Mouse (Mus musculus) midbrain, embryonic 11.5 days (tissue): ENCODE results near the gene Styk1. TPM values are rescaled to one million over a fixed set of nuclear protein-coding genes. Genes with fewer than 3 reads are reported as not detected.

Source experiments
- ATAC-seq: fragments of 200-750 bp; cut with Nextera tagmentation; 2 replicates; pipeline ENCODE4 v1.8.0; 2017; ENCODE audit warnings: moderate TSS enrichment, moderate library complexity; ENCODE audit not compliant: low FRiP score
- DNase-seq: peaks from one replicate; pipeline ENCODE4 v3.0.0; 2015; ENCODE audit warnings: low spot score; ENCODE audit errors: missing footprints
- H3K27ac ChIP-seq: fragments of 300-500 bp; sonication (generic); 2 replicates; pipeline ENCODE4 v1.5.1; 2014; ENCODE audit warnings: low read depth, low read length
- H3K27me3 ChIP-seq: fragments of 300-500 bp; sonication (generic); 2 replicates; pipeline ENCODE4 v1.6.1; 2014; ENCODE audit warnings: mild to moderate bottlenecking, low read length, moderate library complexity, mixed read lengths; ENCODE audit not compliant: control insufficient read depth, insufficient read depth
- H3K36me3 ChIP-seq: fragments of 300-500 bp; sonication (generic); 2 replicates; pipeline ENCODE4 v1.6.1; 2014; ENCODE audit warnings: mild to moderate bottlenecking, low read length, moderate library complexity, mixed read lengths; ENCODE audit not compliant: control insufficient read depth, insufficient read depth
- H3K4me1 ChIP-seq: fragments of 300-500 bp; sonication (generic); 2 replicates; pipeline ENCODE4 v1.6.1; 2014; ENCODE audit warnings: low read length; ENCODE audit not compliant: control insufficient read depth, insufficient read depth
- H3K4me2 ChIP-seq: fragments of 300-500 bp; sonication (generic); 2 replicates; pipeline ENCODE4 v1.6.1; 2014; ENCODE audit warnings: mild to moderate bottlenecking, moderate library complexity
- H3K4me3 ChIP-seq: fragments of 300-500 bp; sonication (generic); 2 replicates; pipeline ENCODE4 v1.5.1; 2014; ENCODE audit warnings: low read depth, low read length
- H3K9ac ChIP-seq: fragments of 300-500 bp; sonication (generic); 2 replicates; pipeline ENCODE4 v1.6.1; 2014; ENCODE audit warnings: low read length
- H3K9me3 ChIP-seq: fragments of 300-500 bp; sonication (generic); 2 replicates; pipeline ENCODE4 v1.6.1; 2016; ENCODE audit warnings: low read length; ENCODE audit not compliant: control insufficient read depth
- WGBS: fragments of 180-500 bp; shearing (Covaris S2); extraction: QIAGEN DNeasy Blood & Tissue Kit; methylation state at CpG from one replicate; pipeline ENCODE4 v1.1.7; 2014; 5-methylcytosine and 5-hydroxymethylcytosine counted together
- polyA plus RNA-seq: library from polyadenylated mRNA; unstranded; fragments of >200 nt; fragmentation: Nextera tagmentation; extraction: Ambion mirVana; gene quantifications from 2 replicates; pipeline ENCODE4 v1.2.1, GENCODE M21; 2014

Gene Styk1
- polyA plus RNA-seq, 1 experiment from 2014 or later: 0.86 TPM

DNA sequence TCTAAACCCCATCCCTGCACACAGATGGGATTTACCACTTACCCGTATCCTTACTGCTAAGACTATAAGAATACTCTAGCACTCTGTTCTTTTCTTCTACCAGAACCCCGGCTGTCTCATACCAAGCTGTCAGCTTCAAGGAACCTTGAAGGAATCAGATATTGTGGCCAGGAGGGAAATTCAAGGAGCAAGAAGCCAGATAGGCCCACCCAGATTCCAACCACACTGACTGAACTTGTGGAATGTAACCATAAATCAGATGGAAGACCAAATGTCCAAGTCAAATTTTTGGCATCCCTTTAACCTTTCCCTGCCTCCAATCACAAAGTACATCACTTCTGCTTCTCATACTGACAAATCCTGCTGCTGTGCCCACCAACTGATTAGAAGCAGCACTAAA lies 6.4 kb downstream of the Styk1 start:
- no peaks in the 10 kb centered on the region for H3K9me3 ChIP-seq
- no peak overlapping the region for H3K4me2 ChIP-seq
- no peak overlapping the region for H3K27ac ChIP-seq
- no peak for ATAC-seq
- H3K27me3 ChIP-seq: no peaks in the 10 kb centered on the region
- no peak overlapping the region for H3K9ac ChIP-seq
- no peak for DNase-seq
- no peak overlapping the region for H3K4me3 ChIP-seq
- H3K4me1 ChIP-seq: no peaks in the 10 kb centered on the region
- H3K36me3 ChIP-seq: no peaks in the 10 kb centered on the region
- 82% methylated on average over 2 of the region's 2 CpGs for WGBS

DNA sequence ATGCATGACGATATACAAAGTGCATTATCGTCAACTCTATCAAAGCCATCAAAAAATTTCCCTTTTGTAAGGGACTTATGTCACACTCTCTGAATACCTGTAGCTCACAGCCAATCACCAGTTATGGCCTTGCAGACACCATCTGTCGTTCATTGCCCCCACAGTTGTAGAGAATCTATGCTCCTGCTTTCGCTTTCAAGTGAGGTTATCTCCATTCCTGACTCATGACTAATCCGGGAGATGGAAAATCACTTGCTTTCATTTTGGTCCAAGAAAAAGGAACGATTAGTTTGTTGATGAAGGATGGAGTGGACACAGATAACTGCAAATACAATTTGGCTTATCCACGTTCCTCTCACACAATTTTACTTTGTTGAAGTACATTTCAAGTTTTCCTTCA lies 9.1 kb downstream of the Styk1 start:
- no peak overlapping the region for H3K4me2 ChIP-seq
- no peaks in the 10 kb centered on the region for H3K36me3 ChIP-seq
- no peak for ATAC-seq

DNA sequence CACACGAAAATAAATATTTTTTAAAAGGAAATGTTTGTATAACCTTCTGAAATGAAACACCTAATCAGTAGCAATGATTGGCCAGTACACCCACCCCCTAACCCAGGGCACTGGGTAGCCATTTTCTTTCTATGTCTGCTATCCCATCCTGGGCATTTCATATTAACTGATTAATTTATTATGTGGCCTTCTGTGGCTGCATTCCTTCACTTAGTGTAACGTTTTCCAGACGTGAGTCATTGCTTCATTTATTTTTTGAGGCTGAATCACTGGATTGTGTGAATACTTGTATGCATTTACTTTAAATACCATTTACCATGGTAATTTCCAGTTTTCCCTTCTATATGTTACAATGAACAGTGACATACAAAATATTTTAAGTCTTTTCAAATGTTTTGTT lies 13.3 kb downstream of the Styk1 start:
- H3K4me3 ChIP-seq: no peak overlapping the region
- no peak for ATAC-seq
- H3K4me1 ChIP-seq: no peaks in the 10 kb centered on the region
- H3K36me3 ChIP-seq: no peaks in the 10 kb centered on the region
- no peaks in the 10 kb centered on the region for H3K27me3 ChIP-seq
- H3K4me2 ChIP-seq: no peak overlapping the region
- 80% methylated on average over 3 of the region's 3 CpGs for WGBS
- no peaks in the 10 kb centered on the region for H3K9me3 ChIP-seq
- H3K27ac ChIP-seq: no peak overlapping the region
- no peak for DNase-seq
- H3K9ac ChIP-seq: no peak overlapping the region

More for the DNA sequence above, 9.1 kb downstream of the Styk1 start:
- no peaks in the 10 kb centered on the region for H3K27me3 ChIP-seq
- 86% methylated on average over 7 of the region's 7 CpGs for WGBS
- H3K4me3 ChIP-seq: no peak overlapping the region
- no peak overlapping the region for H3K27ac ChIP-seq
- H3K9me3 ChIP-seq: no peaks in the 10 kb centered on the region
- no peak overlapping the region for H3K9ac ChIP-seq
- DNase-seq: no peak
- H3K4me1 ChIP-seq: no peaks in the 10 kb centered on the region

DNA sequence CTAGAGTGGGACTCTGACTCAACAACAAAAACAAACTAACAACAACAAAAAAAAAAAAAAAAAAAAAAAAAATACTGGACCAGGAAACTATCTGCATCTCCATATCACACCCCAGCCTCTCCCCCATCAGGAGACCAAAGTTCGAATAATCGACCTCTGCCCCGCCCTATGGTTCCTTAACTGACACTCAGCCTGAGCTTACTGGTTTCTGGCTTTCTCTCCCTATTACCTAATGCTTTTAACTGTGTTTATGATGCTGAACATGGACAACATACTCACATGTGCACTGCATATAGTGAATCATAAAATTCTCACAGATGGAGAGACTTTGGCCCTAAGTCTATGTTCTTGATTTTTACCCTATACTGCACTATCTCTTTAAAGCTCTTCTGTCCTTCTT lies 14.1 kb downstream of the Styk1 start:
- Histone ChIP-seq H3K4me3 (no peak overlapping the region), H3K4me2 (no peak overlapping the region), H3K9me3 (no peaks in the 10 kb centered on the region), H3K4me1 (no peaks in the 10 kb centered on the region), H3K9ac (no peak overlapping the region), H3K27ac (no peak overlapping the region), H3K36me3 (no peaks in the 10 kb centered on the region), H3K27me3 (no peaks in the 10 kb centered on the region)
- WGBS: 80% methylated on average over 3 of the region's 3 CpGs
- DNase-seq (no peak), ATAC-seq (no peak)

DNA sequence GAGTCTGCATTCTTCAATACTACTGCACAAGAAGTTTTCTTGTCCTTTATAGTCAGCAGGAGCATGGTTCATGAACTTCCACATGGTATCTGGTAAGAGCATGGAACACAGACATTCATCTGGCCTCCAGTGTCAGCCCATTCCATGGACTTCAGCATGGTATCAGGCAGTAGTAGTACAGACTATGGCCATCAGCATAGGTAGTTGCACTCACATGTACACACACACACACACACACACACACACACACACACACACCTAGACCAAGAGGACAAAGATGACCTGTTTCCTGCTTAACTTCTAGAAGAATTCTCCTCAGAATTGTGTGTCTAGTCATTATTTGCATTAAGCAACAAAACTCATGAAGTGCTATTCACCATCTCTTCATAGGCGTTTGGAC lies 14.6 kb downstream of the Styk1 start:
- Histone ChIP-seq H3K27me3 (no peaks in the 10 kb centered on the region), H3K9ac (no peak overlapping the region), H3K4me2 (no peak overlapping the region), H3K9me3 (no peaks in the 10 kb centered on the region), H3K36me3 (no peaks in the 10 kb centered on the region), H3K4me3 (no peak overlapping the region), H3K27ac (no peak overlapping the region), H3K4me1 (no peaks in the 10 kb centered on the region)
- no peak for DNase-seq
- ATAC-seq: no peak
- 86% methylated on average over 1 of the region's 1 CpGs for WGBS

DNA sequence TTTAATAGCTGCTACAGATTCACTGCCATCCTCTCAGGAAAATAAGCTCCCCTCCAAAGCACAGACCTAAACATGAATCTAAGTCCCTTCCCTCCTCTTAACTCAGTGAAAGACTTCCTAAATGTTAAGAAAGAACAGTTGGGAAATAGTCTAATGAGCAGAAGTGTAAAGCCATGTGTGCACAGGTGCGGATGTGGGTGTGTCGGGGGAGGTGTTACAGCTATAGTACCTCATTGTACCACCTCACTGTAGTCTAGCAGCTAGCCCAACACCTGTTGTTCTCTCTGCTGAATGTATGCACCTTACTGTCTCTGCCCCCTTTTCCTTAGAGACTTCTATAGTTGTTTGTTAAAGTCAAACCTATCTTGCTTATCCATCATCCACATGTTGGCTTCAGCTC lies 26.3 kb downstream of the Styk1 start:
- Histone ChIP-seq H3K4me1 (no peaks in the 10 kb centered on the region), H3K4me3 (no peak overlapping the region), H3K4me2 (no peak overlapping the region), H3K9me3 (no peaks in the 10 kb centered on the region), H3K9ac (no peak overlapping the region), H3K27ac (no peak overlapping the region), H3K27me3 (no peaks in the 10 kb centered on the region), H3K36me3 (no peaks in the 10 kb centered on the region)
- no peak for DNase-seq
- ATAC-seq: no peak
- 85% methylated on average over 2 of the region's 2 CpGs for WGBS

DNA sequence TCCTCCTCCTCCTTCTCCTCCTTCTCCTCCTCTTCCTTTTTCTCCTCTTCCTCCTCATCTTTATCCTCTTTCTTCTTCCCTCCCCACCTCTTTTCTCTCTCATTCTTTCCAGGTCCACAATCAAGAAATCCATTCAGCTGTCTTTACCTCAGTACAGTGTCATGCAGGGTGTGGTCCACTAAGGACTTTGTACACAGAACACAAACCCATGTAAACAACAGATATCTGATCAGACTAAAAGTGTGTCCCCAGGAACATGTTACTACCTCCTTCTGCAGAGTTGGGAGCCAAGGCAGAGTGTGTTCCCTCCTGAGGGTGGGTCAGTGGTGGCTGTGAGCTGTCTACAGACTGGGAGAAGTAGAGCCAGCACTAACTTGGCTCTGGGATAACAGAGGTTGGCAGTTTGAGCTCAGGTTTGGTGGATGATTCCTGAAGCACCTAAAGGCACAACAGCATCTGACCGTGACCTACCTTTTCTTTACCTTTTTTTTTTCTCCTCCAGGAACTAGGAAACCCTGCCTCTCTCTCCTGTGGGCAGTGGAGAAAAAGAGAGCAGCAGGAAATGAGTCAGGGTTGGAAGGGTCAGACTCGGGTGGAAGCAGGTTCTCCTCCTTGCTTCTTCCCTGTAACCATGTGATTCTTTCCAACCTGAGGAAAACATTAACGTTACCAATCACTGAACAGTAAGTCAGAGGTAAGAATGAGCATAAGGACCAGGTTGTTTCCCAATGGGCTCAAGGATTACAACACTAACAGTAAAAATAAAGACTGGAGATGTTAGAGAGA lies 31.4 kb downstream of the Styk1 start:
- Histone ChIP-seq H3K4me3 (no peak overlapping the region), H3K9me3 (no peaks in the 10 kb centered on the region), H3K9ac (no peak overlapping the region), H3K36me3 (no peaks in the 10 kb centered on the region), H3K27ac (no peak overlapping the region), H3K4me2 (no peak overlapping the region), H3K4me1 (no peaks in the 10 kb centered on the region), H3K27me3 (no peaks in the 10 kb centered on the region)
- ATAC-seq (no peak), DNase-seq (no peak)
- 74% methylated on average over 3 of the region's 3 CpGs for WGBS

DNA sequence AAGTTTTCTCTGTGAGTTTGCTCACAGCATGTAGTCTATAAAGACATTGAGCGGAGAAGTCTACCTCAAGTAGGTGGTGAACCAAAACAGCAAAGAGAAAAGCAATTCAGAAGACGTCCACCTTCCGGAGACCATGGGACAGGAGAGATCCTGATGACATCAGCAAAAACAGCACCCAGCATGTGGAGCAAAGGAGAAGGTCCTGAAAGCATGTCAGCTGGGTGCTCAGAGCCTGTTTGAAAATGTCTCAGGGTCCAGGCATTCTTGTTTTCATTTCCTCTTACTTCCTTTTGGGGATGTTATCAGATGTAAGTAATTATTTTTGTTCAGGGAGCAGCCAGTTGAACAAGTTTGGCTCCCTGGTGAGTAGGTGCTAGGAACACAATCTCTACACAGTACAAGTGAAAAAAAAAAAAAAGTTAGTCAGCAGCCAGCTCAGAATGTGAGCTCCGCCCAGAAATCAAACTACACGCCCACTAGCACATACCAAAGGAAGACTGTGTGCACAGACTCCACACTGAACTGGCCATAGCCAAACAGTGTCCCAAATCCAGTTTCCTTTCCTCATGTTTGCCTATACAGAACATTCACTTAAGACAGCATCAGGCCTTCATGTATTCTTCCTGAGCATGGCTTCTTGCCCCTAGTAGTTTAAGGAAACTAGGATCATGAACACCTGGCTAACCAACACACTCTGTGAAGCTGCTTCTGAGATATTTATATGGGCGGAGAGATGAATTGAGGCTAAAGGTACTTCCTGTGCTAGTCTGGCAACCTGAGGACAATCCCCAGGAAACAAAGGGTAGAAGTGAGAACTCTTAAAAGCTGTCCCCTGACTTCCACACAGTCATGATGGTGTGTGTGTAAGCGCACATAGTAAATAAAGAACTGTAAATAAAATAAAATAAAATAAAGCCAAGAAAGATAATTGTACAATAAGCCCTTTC lies 37.0 kb downstream of the Styk1 start:
- no peaks in the 10 kb centered on the region for H3K4me1 ChIP-seq
- H3K36me3 ChIP-seq: no peaks in the 10 kb centered on the region
- no peak overlapping the region for H3K27ac ChIP-seq
- DNase-seq (no peak), ATAC-seq (no peak)
- no peaks in the 10 kb centered on the region for H3K27me3 ChIP-seq
- no peak overlapping the region for H3K9ac ChIP-seq
- 90% methylated on average over 7 of the region's 7 CpGs for WGBS
- no peak overlapping the region for H3K4me2 ChIP-seq
- H3K9me3 ChIP-seq: no peaks in the 10 kb centered on the region
- no peak overlapping the region for H3K4me3 ChIP-seq

DNA sequence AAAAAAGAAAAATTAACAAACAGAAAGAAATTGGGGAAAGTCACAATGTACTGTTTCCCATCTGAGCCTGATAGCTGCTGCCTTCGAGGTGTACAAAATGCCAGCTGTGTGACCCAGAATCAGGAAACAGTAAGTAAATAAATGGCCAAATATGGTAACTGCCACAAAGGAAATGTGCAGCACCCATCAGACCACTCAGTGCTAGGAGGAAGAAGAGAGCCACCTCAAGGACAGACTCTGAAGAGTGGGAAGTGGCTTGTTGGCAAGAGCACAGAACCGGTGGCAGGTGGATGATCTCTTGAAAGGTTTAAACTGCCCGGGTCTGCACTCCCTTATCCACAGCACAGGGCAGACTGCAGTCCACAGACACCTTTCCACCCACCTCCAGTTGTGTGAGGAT lies 45.4 kb downstream of the Styk1 start:
- H3K27ac ChIP-seq: no peak overlapping the region
- 71% methylated on average over 3 of the region's 3 CpGs for WGBS
- no peak for ATAC-seq

More for the DNA sequence above, 45.4 kb downstream of the Styk1 start:
- no peak overlapping the region for H3K4me2 ChIP-seq
- no peak for DNase-seq
- H3K9me3 ChIP-seq: no peaks in the 10 kb centered on the region
- H3K27me3 ChIP-seq: no peaks in the 10 kb centered on the region
- H3K4me3 ChIP-seq: no peak overlapping the region
- H3K36me3 ChIP-seq: no peaks in the 10 kb centered on the region
- no peak overlapping the region for H3K9ac ChIP-seq
- no peaks in the 10 kb centered on the region for H3K4me1 ChIP-seq
